Comparison of ENCODE assay signal across 9 mouse cellular contexts in the genomic region with DNA sequence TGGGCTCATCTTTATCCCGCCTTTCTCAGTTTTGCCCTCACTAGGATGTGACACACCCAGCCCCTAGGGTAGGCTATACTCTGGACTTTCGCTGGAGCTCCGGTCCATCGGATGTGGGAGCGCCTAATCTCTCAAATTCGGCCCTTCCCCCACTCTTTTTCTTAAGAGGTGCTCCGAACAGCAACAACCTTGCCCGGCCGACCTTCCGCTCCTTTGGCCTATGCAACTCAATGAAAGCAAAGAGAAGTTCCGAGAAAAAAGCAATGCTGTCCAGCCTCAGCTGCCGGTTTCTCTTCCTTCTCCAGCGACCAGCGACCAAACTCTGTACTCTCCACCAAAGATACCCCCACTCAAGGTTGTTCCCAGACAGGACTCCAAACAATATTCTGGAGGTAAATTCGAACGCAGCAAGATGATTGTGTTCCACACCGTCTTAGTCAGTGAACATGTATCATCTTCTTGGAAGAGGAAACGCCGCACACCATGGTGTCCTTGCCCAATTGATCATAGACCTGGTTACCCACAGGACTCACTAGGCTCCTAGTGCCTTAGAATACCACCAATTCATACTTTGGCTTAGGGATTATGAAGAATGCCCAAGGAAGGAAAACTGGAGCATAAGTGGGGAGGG.
DNase-seq lines count a peak whose midpoint lies in the region; ATAC-seq lines count a peak whose summit lies in the region.
"Had no signal": no experiment of that assay in that cellular context is flagged by ENCODE, and none has a peak within 500 bp of the region (broad histone marks: within the 10 kb centered on the region; RNA-seq: fewer than 3 reads in every experiment).

No protein-coding gene starts in this region.

- H3K4me3 ChIP-seq in hindbrain, embryonic 11.5 days (ENCODE audit: low read depth, low read length), result peak overlapping the region; percentile 10
- peak overlapping the region; percentile 16 for H3K4me3 ChIP-seq in midbrain, embryonic 14.5 days (replicated peaks; ENCODE audit: low read depth, low read length)

- H3K9me3 ChIP-seq in hindbrain, embryonic 11.5 days (ENCODE audit: control insufficient read depth, low read length), result no peaks in the 10 kb centered on the region
- H3K9me3 ChIP-seq in midbrain, embryonic 14.5 days (ENCODE audit: control insufficient read depth, low read length), result no peaks in the 10 kb centered on the region

- WGBS in hindbrain, embryonic 11.5 days, result 2% methylated on average over 19 of the region's 19 CpGs
- WGBS in midbrain, embryonic 14.5 days, result 7% methylated on average over 19 of the region's 19 CpGs

- no peaks in the 10 kb centered on the region for H3K36me3 ChIP-seq in hindbrain, embryonic 11.5 days (ENCODE audit: control insufficient read depth, insufficient read depth, low read length)
- no peaks in the 10 kb centered on the region for H3K36me3 ChIP-seq in midbrain, embryonic 14.5 days (ENCODE audit: control insufficient read depth, insufficient read depth, low read length)

- H3K27ac ChIP-seq in hindbrain, embryonic 11.5 days (ENCODE audit: low read depth, low read length), result no peak overlapping the region
- no peak overlapping the region for H3K27ac ChIP-seq in midbrain, embryonic 14.5 days (replicated peaks; ENCODE audit: low read depth, low read length)

- no peaks in the 10 kb centered on the region for H3K4me1 ChIP-seq in hindbrain, embryonic 11.5 days (replicated peaks; ENCODE audit: control insufficient read depth, insufficient read depth, low read length)
- H3K4me1 ChIP-seq in midbrain, embryonic 14.5 days (ENCODE audit: control insufficient read depth, insufficient read depth, low read length), result peaks cover 11% of the 10 kb centered on the region; the same call in 1 of the 2 replicates

- peak; percentile 68 for DNase-seq in ZHBTc4 (ENCODE audit: low read depth, low spot score)
- DNase-seq in cerebellum, postnatal 10 days, result peak; percentile 65 to 78
- peak; percentile 48 for DNase-seq in hindbrain, embryonic 11.5 days (ENCODE audit: low spot score)
- DNase-seq in midbrain, embryonic 14.5 days, result peak; percentile 52
- no peak for DNase-seq in kidney, postnatal 25 days
- DNase-seq in thymus, postnatal 10 days (ENCODE audit: low spot score in 2 of 2), result no peak
- DNase-seq: liver had no signal

- ATAC-seq in hindbrain, embryonic 11.5 days (ENCODE audit: low FRiP score), result no peak
- ATAC-seq in midbrain, embryonic 14.5 days (ENCODE audit: low FRiP score, low TSS enrichment), result no peak
- no peak for ATAC-seq in megakaryocyte progenitor cell, adult 5-6 weeks (replicated peaks; ENCODE audit: poor library complexity)
- no peak for ATAC-seq in granulocyte monocyte progenitor cell, adult 5-6 weeks (replicated peaks; ENCODE audit: poor library complexity, severe bottlenecking)

- H3K27me3 ChIP-seq in hindbrain, embryonic 11.5 days (ENCODE audit: control insufficient read depth, insufficient read depth, low read length), result peaks cover 31% of the 10 kb centered on the region
- H3K27me3 ChIP-seq in midbrain, embryonic 14.5 days (ENCODE audit: control insufficient read depth, insufficient read depth, low read length), result peaks cover 35% of the 10 kb centered on the region

- peak overlapping the region; percentile 8; the same call in 1 of the 2 replicates for H3K9ac ChIP-seq in hindbrain, embryonic 11.5 days (ENCODE audit: low read depth, low read length)
- H3K9ac ChIP-seq in midbrain, embryonic 14.5 days (replicated peaks; ENCODE audit: low read length), result peak overlapping the region; percentile 20; the same call in 1 of the 2 replicates

- peak overlapping the region; percentile 25 for H3K4me2 ChIP-seq in hindbrain, embryonic 11.5 days (replicated peaks; ENCODE audit: low read depth, low read length)
- H3K4me2 ChIP-seq in midbrain, embryonic 14.5 days (ENCODE audit: low read length), result peak overlapping the region; percentile 86

Comparison
In these comparisons a context has a peak if more than half of its experiments do, and no peak if none do; other contexts are left out.
1. DNase-seq: peak in ZHBTc4 (single experiment), cerebellum, postnatal 10 days (2 of 2), hindbrain, embryonic 11.5 days (single experiment) and midbrain, embryonic 14.5 days (single experiment); none in kidney, postnatal 25 days (0 of 2) and thymus, postnatal 10 days (0 of 2).